Mouse (Mus musculus) thymus, adult 2 months (tissue): ENCODE data around the gene Tmf1.

Experiments used
- CTCF ChIP-seq: fragments of 200-500 bp; IDR thresholded peaks from 2 replicates; pipeline ENCODE4 v1.5.1; 2012; ENCODE audit warnings: mild to moderate bottlenecking, control low read depth, low read length, moderate library complexity, borderline replicate concordance; ENCODE audit not compliant: control insufficient read depth, poor library complexity, insufficient read depth; ENCODE audit errors: extremely low read depth
- POLR2A ChIP-seq: fragments of 200-500 bp; IDR thresholded peaks from 2 replicates; pipeline ENCODE4 v1.6.1; 2012; ENCODE audit warnings: mild to moderate bottlenecking, low read length, control low read depth, moderate library complexity; ENCODE audit not compliant: control insufficient read depth, poor library complexity, insufficient read depth; ENCODE audit errors: extremely low read depth

DNA sequence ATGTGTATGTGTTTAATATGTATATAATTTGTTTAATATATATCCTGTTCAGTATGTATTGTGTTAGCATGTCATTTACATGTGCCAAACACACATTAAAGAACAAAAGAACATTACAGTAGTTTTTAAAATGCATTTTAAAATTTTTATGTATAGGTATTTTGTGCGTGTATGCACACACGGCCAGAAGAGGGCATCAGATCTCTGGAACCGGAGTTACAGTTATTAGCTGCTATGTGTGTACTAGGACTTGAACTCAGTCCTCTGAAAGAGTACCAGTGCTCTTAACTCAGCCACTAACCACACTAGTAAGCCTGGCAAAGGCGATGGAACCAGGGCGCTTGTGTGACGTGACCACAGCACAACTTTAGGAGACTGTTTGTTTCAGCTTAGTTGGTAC lies 28.8 kb downstream of the Tmf1 start:
- no peak for TF ChIP-seq POLR2A
- TF ChIP-seq CTCF: no peak
